Mouse (Mus musculus) ovary, postnatal 14 days (tissue): ENCODE data around the gene Gm11639.
A peak's percentile ranks its signal among the peaks of the same experiment; 100 is the strongest.

Experiments used
- DNase-seq: peaks from one replicate; pipeline ENCODE4 v3.0.0; 2022; ENCODE audit warnings: low spot score

Gm11639 gene

GRCm38 (mm10) chr11:105153068-105153833 is 467.7 kb downstream of the Gm11639 start:
- DNase-seq = peak; percentile 14

GRCm38 (mm10) chr11:105155915-105156314 is 470.4 kb downstream of the Gm11639 start:
- DNase-seq = no peak

GRCm38 (mm10) chr11:105156748-105157267 is 471.3 kb downstream of the Gm11639 start:
- no peak for DNase-seq

- no peak for DNase-seq
Measured at GRCm38 (mm10) chr11:105158047-105158446, 472.5 kb downstream of the Gm11639 start.

GRCm38 (mm10) chr11:105159673-105160360 is 474.3 kb downstream of the Gm11639 start:
- no peak for DNase-seq

- no peak for DNase-seq
Measured at GRCm38 (mm10) chr11:105161411-105161810, 475.9 kb downstream of the Gm11639 start.

- DNase-seq = no peak
Measured at GRCm38 (mm10) chr11:105164516-105165510, 479.3 kb downstream of the Gm11639 start.

- no peak for DNase-seq
Measured at GRCm38 (mm10) chr11:105166780-105167179, 481.3 kb downstream of the Gm11639 start.
